Mouse (Mus musculus) layer of hippocampus, adult 18-20 months (tissue): ENCODE data around the gene Mrps18b. TPM values are rescaled to one million over a fixed set of nuclear protein-coding genes. Genes with fewer than 3 reads are reported as not detected.
A peak's percentile ranks its signal among the peaks of the same experiment; 100 is the strongest.
"Not testable (repeated sequence)": the region's sequence is repeated elsewhere in the genome, so short reads cannot be mapped to it uniquely, and the experiment has no call there.

Experiments used
- DNase-seq, 2 experiments: peaks; one replicate each; pipeline ENCODE4 v3.0.0; 2022; ENCODE audit warnings: low spot score in 2 of 2
- long read RNA-seq: library from polyadenylated mRNA; stranded (forward); transcript quantifications from one replicate; pipeline ENCODE4 v2.0.0, GENCODE M21; 2021
- total RNA-seq, 2 experiments: library from RNA; stranded (reverse); gene quantifications; 2 replicates each; pipeline ENCODE4 v1.2.3; 2021

Mrps18b gene
- total RNA-seq: 10 to 100 TPM; 37.8 to 44.3 TPM
- long read RNA-seq, transcript Mrps18b-201 (7 exons, 1,079 nt): major isoform, 11 of 17 reads
- long read RNA-seq, partial matches to known transcripts: 0 of 17 reads
- long read RNA-seq, other reads (novel, unspliced or antisense): 4 of 17 reads

DNA sequence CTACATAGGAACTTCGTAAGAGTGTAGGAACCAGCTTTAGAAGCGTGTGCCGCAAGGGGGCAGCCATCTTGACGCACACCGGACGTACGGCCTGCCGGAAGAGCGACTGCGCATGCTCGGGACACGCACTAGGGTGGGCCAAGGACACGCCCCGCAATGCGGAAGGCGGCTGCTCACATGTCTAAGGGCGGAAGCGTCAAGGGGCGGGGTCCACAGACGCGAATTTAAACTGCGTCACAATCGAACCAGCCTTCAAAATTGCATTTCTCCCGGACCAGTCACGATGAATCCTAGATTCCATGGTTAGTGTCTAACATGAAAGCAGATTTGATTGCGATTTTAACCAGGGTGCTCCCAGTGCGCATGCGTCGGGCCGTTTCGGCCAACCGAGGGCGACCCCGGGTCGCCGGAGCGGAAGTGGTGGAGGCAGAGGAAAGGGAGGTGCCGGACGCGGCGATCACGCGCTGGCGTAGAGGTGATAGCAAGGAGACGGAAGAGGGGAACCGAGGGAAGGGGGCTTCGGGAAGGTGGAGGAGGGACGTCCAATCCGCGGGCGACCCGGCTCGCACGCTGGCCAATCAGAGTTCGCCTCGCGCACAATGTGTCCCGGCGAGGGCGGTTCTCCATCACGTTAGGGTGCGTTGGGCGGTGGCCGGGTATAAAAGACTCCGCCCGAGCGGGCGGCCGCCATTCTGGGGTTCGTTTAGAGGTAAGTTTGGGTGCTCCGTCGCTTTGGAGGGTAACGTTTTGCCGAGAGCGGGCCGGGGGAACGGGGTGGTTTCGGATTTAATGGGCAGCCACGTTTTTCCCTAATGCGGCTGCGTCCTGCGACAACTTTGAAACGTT lies at the start of gene Mrps18b, which contains the start of gene Ppp1r10:
Mrps18b (minus strand) TSS at position 93 of the 846 bp plus-strand sequence.
Ppp1r10 (plus strand) TSS at position 138 of the 846 bp plus-strand sequence.
- peak; percentile 99 to 100 for DNase-seq

- DNase-seq: no peak
These were observed 47.1 kb upstream of the Mrps18b start for GRCm38 (mm10) chr17:35963279-35963678.

- no peak for DNase-seq
These were observed 42.5 kb upstream of the Mrps18b start for GRCm38 (mm10) chr17:35958533-35959223.

DNA sequence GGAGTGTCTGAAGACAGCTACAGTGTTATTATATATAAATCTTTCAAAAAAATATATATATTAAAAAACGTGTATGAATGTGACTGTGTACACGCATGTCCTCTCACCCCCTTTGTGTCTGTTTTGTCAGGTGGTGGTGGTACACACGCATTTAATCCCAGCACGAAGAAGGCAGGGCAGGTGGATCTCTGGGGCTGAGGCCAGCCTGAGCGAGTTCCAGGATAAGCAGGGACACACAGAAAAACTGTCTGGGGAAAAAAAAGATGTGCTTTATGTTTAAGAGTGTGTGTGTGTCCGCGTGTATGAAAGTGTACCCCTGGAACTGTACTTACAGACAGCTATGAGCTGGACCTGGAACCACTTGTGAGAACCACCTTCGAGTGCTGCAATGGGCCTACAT lies 38.5 kb upstream of the Mrps18b start:
- no peak for DNase-seq

DNA sequence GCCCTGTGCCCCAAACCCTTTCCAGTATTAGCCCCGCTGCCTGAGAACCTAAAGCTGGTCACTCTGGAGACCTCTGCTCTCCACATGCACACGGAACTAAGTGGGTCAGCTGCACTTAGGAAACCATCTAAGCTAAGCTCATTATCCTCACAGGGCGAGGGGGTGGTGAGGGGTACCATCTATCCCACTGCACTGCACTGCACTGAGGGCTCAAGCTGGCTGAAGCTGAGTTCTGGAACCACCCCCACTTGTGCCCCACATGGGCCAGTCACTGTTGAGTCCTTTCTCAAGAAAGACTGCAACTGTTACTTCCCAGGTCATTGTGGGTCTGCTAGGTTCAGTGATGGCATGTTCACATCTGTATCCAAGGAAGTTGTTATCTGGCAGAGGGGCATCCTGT lies 36.4 kb upstream of the Mrps18b start:
- DNase-seq: not testable (repeated sequence)

GRCm38 (mm10) chr17:35950946-35951345 lies 34.8 kb upstream of the Mrps18b start:
- DNase-seq: not testable (repeated sequence)

GRCm38 (mm10) chr17:35939941-35940340 lies 23.8 kb upstream of the Mrps18b start:
- no peak for DNase-seq

DNA sequence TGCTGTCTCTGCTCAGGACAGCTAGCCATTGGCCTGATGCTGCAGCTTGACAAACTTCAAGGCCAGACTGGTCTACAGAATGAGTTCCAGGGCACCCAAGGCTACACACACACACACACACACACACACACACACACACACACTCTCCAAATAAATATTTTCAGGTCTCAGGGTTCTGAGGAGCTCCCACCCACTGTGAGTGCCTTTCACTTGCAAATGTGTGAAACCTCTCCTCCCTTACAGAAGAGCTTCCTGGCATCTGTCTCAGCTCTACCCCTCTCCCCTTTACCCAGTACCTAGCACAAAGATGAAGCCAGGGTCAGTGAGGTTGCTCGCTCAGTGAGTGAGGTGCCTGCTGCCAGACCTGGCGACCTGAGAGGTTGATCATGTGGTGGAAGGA lies 22.9 kb upstream of the Mrps18b start:
- DNase-seq: no peak

DNA sequence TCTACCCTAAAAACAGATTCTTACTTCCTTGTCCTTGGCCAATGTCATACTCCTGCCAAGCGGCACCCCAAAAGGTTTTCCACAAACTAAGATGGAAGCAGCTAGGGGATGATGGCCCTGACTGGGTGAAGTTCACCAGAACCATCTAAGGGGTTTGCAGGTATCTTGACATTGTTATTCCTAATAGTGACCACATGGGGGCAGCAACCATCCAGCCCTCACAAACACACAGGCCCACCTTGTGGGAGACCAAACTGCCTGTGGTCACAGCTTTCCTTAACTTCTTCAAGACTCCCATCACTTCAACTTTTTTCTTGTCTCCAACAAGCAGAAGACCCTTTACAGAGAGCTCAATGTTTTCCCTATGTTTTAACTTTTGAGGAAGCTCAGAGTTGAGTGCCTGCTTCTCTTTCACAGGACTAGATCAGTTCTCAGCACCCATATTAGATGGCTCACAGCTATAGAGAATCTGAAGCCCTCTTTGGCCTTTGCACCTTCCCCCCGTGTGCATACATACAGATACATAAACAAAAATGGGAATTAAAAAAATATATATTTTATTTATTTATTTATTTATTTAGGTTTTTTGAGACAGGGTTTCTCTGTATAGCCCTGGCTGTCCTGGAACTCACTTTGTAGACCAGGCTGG lies 21.6 kb upstream of the Mrps18b start:
- DNase-seq: peak in 1 of 2 experiments; percentile 64

- DNase-seq: not testable (repeated sequence)
These were observed 19.6 kb upstream of the Mrps18b start for GRCm38 (mm10) chr17:35935763-35936162.

DNA sequence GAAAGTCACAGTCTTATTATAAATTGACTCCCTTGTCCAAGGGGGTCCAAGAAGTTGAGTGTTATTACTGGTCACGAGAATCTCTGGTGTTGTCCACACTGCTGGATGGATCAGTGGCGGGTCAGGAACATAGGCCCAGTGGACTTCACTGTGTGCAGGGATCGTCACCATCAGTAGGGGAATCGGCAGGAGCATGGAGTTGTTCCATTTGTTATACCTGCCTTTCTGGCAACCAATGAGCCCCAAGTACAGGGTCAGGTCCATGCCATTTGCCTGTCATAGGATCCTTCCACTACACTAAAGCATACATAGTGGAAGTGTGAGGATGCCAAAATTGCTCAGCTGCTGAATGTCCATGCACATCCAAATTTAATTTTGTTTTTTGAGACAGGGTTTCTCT lies 16.4 kb upstream of the Mrps18b start:
- no peak for DNase-seq

GRCm38 (mm10) chr17:35930627-35931026 lies 14.4 kb upstream of the Mrps18b start:
- no peak for DNase-seq

DNA sequence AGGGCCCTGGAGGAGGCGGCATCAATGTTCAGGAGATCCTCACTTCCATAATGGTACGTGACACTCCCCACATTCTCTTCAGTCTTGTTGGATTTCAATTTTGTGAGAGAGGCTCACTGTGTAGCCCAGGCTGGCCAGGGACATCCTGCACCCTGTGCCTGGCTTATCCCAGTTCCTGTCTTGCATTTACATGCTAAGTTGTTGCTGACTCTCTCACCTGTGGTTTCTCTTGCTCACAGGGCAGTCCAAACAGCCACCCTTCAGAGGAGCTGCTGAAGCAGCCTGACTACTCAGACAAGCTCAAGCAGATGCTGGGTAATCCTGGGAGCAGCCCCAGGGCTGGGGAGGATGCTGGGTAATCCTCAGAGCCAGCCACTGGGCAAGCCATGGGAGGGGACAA lies 13.3 kb upstream of the Mrps18b start:
- no peak for DNase-seq

DNA sequence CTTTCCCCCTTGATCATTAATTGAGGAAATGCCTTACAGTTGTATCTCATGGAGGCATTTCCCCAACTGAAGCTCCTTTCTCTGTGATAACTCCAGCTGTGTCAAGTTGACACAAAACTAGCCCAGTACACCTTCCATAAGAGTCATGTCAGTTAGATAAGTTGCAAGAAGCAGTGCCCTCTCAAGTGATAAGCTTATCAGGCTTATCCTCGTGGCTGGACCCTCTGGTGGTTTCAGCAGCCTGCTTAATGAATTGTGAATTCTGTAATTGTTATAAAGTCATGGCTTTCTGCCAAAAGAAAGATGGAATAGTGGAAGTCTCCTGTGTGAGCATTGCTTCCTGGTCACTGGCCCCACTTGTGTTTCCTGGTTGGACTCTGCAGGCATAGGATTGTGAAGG lies 11.3 kb upstream of the Mrps18b start:
- DNase-seq: no peak

DNA sequence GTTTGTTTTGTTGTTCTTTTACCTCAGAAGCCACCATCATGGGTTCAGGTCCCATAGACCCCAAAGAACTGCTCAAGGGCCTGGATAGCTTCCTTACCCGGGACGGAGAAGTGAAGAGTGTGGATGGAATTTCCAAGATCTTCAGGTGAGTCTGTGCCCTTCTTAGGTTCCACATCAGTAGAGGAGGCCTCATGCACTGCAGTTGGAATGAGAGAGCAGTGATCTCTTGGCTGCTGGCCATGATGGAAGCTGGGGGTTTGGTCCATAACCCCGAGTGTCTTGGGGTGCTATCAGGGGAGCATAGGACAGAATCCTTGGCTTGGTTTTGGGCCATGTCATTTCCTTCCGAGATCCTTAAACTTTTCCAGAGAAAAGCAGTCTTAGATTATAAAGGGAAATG lies 7.1 kb upstream of the Mrps18b start:
- no peak for DNase-seq

DNA sequence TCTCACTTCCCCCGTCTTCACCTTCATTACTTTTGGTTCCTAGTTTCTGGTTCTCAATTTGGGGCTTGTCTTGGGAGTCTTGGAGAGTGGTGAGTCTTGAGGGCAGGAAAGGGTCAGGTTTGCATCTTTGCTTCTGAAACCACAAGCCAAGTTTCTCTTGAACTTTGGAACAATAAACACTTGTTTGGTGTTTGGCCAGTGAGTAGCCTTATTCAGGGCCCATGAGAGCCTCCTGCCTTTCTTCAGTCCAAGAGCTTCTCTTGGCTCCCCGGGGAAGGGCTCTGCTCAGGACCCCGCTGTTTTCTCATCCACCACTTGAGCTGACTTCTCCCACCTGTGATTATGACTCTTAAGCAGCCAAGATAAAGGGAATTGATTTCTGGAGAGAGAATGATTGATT lies 6.4 kb upstream of the Mrps18b start:
- no peak for DNase-seq

GRCm38 (mm10) chr17:35921710-35922109 lies 5.5 kb upstream of the Mrps18b start:
- DNase-seq: no peak

DNA sequence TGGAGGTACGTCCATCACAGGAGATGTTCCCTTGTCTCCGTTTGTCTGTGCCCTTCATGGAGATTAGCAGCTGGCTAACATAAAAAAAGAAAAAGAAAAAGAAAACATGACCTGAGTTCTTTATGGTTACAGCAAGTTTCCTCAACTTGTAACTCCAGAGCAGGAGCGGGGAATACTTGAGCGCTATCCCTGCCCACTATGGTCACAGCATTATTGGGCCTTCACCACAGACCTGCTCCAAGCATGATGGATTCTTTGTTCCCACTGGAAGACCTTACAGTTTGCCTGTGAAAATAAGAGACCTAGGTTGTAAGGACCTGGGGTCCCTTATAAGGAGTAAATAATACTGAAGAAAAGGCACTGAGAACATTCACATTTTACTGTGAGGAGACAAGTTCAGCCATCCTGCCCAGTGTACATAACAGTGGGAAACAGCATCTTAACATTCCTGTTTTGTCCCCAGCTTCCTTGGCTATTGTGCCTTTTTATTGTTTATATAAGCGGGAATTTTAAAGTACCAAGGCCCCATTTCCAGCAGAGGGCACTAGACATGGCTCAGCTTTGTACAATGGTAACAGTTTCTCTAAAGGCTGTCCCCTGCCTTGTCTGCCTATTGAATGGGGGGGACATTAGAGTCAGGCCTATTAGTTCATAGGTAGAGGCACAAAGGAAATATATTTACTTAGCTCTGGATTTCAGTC lies 4.8 kb upstream of the Mrps18b start:
- peak in 1 of 2 experiments; percentile 76 for DNase-seq

- DNase-seq: no peak
These were observed 4.2 kb upstream of the Mrps18b start for GRCm38 (mm10) chr17:35920384-35920783.

DNA sequence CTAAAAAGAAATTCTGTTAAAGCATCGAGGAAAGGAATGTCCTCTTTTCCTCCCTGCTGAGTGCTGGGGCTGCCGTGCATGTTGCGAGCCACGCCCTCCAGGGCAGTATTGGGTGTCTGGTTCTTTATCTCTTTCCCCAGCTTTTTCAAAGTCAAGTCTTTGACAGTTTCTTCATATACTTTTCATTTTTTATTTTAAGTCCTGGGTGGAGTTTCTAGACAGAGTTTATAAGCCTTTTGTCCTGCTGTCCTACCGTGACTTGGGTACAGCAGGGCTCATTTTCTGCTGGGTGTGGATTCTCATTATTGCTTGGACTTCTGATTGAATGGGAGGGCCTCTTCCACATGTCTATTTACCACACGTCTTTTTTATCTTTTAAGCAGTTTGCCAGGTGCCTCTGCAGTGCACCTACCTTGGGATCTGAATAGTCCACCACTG lies 3.7 kb upstream of the Mrps18b start:
- no peak for DNase-seq
